Mouse (Mus musculus): ENCODE data around the gene Zfand2a.

- TF ChIP-seq CTCF (IDR thresholded peaks at IDR 0.05; ENCODE audit: control insufficient read depth, insufficient read depth, insufficient replicate concordance, low read depth, low read length) = no peak
- no peak for TF ChIP-seq POLR2A (IDR thresholded peaks at IDR 0.05; ENCODE audit: control insufficient read depth, low read depth, low read length)
Measured at GRCm38 (mm10) chr5:139442428-139442827, 41.9 kb downstream of the Zfand2a start.
